Mouse (Mus musculus) left cerebral cortex, postnatal 10 days (tissue): ENCODE data around the gene Dtd1. TPM values are rescaled to one million over a fixed set of nuclear protein-coding genes. Genes with fewer than 3 reads are reported as not detected.
"Not testable (repeated sequence)": the region's sequence is repeated elsewhere in the genome, so short reads cannot be mapped to it uniquely, and the experiment has no call there.

Experiments used
- DNase-seq, 2 experiments: peaks; one replicate each; pipeline ENCODE4 v3.0.0; 2021 to 2022; ENCODE audit warnings: low spot score in 2 of 2, mixed read lengths in 1 of 2; ENCODE audit errors: extremely low spot score in 1 of 2
- intact Hi-C: fragments of 180-260 bp; cut with DNase I; formaldehyde crosslinking; loops from one replicate; pipeline ENCODE4 v1.15.1; 2025
- total RNA-seq, 2 experiments: library from RNA; stranded (reverse); gene quantifications; 2 replicates each; pipeline ENCODE4 v1.2.3; 2021

Gene Dtd1
- 10 to 100 TPM; 56.4 to 61.0 TPM for total RNA-seq

DNA sequence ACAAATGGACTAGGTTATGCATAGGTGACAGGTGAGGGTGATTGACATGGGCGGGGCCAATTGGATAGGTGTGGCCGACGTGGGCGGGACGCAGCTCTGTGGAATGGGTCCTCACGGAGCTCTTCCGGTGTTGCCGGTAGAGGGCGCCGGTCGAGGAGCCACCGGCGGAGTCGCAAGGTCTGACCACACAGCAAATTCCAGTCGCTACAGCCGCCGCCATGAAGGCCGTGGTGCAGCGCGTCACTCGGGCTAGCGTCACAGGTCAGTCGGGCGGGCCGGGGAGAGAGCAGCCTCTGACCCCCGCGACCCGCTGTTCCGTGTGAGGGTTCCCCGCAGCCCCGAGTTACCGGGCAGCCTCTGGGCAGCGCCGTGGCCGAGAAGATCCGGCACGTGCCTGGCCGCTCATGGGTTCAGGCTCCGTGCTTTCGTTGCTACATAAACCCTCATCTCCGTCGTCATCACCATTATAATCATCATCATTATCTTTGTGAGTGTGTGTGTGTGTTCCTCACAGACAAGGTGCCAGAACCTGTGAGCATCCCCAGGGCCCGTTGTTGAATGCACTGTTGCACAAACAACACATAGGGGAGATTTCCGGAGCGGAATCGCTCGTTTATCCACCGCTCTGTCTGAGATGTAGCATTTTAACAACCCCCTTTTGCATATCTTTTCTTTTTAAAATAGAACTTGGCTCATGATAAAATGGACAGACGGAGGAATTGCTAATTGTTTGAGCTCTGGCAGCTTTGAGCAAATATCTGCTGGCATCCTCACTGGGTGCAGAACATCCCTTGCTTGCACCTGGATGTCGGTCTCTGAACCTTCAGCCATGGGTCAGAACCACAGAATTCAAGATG lies at the start of gene Dtd1:
TSS of gene Dtd1 (plus strand) at position 67 of the 857 bp plus-strand sequence.
- intact Hi-C loops = no loop called here
- peak; percentile 83 to 92 for DNase-seq

DNA sequence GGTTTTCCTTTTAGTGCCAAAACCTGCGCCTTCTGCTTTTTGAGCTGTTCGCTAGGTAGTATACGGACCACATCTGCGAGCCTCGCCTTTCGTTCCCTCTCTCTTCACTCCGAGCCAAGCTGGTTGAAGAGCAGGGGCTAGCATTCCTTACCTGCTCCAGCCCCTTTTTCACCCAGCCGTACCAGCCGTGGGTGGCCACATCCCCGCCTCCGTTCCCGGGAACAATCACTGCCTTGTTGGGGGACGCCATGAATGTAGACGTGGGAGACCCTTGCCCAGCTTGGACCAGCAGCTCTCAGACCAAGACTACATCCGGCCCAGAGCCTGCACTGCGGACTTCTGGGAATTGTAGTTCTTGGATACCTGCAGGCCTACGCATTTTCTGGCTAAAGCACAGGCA lies 49.2 kb upstream of the Dtd1 start, which contains the start of gene Rbbp9:
TSS of gene Rbbp9 (minus strand) at position 341 of the 400 bp plus-strand sequence.
- intact Hi-C loops = no loop called here
- peak; percentile 66 to 77 for DNase-seq

DNA sequence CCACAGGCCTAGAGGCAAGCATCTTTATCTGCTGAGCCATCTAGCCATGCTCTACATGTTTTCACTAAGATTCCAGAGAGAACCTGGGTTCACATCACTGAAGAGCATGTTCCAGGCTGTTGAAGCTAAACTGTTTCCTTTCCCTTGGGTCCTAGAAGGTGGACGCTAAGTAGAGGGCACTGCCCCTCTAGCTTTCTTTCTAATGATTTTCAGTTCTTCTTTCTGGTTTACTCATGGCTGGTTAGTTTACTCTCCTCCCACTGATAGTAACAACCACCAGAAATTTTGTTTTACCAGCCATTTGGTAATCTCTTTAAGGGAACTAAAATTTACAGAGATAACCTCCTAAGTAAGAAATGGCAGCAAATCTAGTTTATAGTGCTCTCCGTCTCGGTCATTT lies 45.8 kb upstream of the Dtd1 start:
- no peak for DNase-seq
- intact Hi-C loops = no loop called here

DNA sequence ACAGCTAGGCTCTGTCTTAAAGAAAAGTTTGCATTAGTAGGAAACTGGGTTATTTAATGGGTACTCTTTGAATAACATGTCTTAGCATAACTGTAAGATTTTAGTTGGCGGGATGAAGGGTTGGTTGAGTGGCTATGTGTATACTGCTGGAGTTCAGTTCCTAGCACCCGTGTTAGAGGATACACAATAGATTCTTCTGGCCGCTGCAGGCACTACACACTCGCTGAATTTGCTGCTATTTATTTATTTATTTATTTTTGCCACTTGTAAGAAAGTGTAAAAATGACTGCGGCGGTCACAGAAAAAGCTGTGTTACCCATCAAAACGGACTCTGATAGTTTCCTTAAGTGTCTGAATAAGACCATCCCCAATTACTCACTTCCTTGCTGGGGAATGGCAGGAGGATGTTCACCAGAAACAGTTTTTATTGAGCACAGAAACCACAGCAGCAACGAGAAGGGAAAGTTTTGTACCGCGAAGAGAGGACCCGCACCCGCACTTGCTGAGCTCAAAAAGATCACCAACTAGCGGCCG lies 44.3 kb upstream of the Dtd1 start:
- intact Hi-C loops = no loop called here
- DNase-seq = no peak

DNA sequence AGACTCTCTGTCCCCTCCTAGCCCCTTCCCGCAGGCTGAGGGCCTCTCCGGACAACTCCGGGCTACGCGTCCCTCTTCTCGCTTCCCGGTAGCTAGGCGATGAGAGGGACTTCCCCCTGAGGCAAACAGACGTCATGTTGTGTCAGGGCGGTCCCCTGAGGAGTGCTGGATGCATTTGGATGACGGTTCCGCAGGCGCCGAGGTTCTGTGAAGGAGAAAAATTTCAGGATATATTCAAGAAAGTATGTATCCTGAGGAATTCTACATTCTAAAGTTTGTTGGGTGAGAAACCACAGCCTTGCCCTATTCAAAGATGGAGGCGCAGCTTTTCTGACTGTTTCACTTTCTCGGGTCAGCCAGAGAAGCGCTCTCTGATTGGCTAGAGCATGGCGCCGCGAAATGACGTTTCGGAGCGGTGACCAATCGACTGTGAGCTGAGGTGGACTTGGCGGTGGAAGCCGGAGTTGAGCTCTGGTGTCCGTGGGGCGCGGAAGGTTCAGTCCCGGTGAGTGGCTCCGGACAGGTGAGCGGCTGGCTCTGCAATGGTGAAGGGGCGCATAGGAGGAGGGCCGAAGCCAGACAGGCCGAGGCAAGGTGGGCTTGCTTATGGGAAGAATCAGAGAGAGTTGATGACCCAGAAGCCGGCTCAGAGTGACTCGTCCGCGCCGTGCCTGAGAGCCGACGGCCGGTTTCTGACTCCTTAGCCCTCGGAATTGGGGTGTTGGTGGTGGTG lies 43.7 kb upstream of the Dtd1 start, which contains the start of gene Sec23b:
TSS of gene Sec23b (plus strand) at position 410 of the 733 bp plus-strand sequence.
- intact Hi-C loops = no loop called here

DNA sequence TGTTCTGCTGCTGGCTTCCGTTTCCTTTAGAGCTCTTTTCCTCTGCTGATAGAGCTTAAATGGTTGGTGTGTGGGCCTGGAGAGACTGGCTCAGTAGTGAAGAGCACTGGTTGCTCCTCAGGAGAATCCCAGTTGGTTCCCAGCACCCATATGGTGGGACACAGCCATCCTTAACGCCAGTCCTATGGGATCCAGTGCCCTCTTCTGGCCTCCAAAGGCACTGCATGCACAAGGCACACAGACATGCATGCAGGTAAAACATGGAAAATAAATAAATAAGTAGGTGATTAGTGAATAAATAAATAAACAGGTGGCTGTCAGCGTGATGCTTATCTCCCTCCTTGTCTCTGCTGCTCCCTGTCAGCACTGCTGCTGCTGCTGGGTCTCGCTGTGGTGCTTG lies 11.0 kb upstream of the Dtd1 start:
- no peak for DNase-seq
- intact Hi-C loops = no loop called here

More for the DNA sequence above, 43.7 kb upstream of the Dtd1 start, which contains the start of gene Sec23b:
- DNase-seq = peak; percentile 96 to 98

DNA sequence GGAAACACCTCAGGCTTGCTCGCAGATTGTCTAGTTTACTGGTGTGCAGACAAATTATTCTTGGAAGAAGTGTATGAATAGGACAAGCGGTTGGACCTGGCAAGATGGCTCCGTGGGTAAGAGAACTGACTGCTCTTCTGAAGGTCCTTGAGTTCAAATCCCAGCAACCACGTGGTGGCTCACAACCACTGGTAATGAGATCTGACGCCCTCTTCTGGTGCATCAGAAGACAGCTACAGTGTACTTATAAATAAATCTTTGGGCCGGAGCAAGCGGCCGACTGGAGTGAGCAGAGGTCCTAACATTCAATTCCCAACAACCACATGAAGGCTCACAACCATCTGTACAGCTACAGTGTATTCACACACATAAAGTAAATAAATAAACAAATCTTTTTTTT lies 6.7 kb upstream of the Dtd1 start:
- DNase-seq, intact Hi-C loops: not testable (repeated sequence)

DNA sequence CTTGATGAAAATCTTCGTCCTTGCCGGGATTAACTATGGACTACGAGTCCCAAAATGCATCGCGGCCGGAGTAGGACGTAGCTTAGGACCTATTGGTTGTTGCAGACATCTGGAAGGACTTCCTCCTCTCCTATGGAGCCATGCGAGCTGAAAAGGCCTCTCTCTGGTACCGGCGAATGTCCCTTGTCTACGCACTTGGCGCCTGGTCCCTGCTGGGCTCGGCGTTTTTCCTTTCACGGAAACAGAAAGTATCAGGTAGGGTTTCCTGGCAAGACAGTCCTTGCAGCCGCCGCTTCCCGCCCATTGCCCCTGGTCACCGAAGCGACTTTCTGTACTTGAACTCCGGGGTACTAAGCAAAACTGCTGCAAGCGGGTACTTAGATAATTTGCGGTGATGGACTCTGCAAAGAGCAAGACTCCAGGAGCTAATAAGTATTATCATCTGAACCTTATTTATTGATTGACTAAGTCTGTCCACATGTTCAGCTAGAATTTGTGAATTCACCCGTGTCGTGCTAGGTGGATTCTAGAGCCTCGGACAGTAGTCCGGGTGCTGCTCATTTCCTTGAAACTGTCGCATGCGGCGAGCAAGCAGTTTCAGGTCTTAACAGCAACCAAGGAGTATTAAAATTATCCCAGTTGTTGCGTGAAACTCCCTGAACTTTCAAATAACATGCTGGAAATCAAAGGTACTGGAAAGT lies 5.6 kb upstream of the Dtd1 start, which contains the start of gene Smim26:
TSS of gene Smim26 (plus strand) at position 104 of the 701 bp plus-strand sequence.
- peak; percentile 80 to 83 for DNase-seq
- intact Hi-C loops = no loop called here

DNA sequence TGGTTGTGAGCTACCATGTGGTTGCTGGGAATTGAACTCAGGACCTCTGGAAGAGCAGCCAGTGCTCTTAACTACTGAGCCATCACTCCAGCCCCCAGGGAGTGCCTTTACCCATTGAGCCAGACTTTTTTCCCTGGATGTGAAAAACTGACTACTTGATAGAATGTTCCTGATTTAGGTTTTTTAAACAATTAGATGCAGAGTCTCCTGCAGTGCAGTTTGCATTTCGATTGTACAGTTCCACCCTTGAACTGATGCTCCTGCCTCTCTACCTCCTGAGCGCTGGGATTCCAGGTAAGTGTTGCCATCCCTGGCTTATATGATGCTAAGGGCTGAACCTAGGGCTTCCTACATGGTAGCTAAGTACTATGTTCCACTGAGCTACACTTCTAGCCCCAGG lies 1.7 kb upstream of the Dtd1 start:
- DNase-seq = no peak
- intact Hi-C loops = no loop called here

DNA sequence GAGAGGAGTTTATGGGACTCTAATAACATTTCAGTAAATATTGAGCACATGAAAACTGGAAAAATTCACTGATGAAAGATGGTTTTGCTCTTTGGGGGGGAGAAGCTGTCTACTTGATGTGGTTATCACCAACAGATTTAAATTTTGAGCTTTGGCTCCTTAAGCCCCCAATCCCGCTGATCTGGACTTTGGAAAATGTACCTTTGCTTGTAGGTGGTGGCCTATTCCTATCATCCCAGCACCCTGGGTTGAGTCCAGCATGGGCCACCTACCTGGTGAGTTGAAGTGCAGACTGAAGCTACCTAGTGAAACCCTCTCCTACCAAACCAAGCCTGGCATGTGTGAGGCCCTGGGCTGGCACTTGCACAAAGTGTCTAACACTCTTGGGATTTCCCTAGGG lies 1.9 kb downstream of the Dtd1 start:
- intact Hi-C loops = no loop called here
- DNase-seq = no peak

DNA sequence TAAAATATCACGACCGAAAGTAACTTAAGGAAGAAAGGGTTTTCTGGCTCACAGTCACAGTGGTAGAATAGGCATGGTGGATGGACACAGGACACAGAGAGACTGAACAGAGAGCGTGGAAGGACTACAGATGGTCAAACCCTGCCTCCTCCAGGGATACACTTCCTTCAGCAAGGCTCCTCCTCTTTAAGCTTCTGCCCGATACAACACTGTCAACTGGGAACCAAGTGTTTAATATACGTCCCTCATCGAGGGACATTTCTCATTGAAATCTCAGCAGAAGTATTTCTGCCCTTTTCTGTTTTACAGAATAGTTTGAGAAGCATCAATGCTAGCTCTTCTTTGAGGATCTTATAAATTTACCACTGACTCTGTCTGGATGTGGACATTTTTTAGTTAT lies 14.3 kb downstream of the Dtd1 start:
- no peak for DNase-seq
- intact Hi-C loops = no loop called here

DNA sequence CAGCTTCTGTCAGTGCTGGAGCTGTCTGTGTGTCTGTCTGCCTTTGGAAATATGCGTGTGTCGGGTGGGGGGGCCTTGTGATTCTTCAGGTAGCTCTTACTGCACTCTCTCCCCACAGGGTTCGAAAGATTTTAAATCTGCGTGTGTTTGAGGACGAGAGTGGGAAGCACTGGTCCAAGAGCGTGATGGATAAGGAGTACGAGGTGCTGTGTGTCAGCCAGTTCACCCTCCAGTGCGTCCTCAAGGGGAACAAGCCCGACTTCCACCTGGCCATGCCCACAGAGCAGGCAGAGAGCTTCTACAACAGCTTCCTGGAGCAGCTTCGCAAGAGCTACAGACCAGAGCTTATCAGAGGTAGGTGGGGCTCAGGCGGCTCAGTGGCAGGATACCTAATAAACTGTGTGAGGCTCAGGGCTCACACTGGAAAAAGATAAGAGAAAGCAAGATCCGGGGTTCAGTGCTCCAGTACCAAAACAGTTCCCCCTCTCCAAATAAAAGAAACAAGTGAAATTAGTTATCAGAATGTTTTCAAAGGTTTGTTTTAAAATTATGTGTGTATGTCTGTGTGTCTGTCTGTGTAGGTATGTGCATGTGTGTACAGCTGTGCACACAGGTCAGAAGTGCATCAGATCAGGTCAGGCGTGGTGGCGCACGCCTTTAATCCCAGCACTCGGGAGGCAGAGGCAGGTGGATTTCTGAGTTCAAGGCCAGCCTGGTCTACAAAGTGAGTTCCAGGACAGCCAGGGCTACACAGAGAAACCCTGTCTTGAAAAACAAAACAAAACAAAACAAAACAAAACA lies 17.6 kb downstream of the Dtd1 start:
- intact Hi-C loops = no loop called here
- DNase-seq = no peak

DNA sequence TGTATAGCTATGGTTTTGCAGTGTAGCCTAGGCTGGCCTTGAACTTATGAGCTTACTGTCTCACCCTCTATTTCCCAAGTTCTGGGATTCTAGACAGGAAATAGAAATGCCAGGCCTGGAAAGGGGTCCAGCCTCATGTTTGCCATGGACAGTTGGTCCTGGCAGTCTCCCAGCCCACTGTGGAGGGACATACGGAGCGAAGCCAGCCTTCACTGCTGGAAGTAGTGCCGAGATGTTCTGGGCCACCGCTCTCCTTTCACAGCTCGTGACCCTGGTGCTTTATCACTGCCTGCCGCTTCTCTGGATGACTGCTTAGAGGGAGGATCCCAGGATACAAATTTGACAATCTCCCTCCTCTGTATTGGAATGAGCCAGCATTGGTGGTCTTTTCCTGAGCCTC lies 21.8 kb downstream of the Dtd1 start:
- intact Hi-C loops = no loop called here
- DNase-seq = no peak

DNA sequence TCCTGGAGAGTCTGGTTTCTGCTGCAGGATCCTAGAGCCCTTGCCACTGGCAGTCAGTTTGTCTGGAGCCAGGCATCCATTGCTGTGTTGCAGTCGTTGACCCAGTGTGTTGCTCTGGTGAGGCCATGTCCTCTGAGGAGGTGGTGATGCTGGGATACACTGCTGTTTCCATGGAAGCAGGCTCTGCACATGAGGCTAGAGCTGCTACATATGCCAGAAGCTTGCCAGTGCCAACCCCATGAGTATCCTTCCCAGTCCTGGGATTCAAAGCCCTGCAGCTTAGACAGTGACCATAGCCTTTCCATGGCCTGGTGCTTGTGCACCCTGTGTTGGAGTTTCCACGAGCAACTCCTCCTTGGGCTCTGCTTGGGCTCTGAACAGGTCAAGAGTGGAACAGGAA lies 33.9 kb downstream of the Dtd1 start:
- no peak for DNase-seq
- intact Hi-C loops = loop anchor here (10.0 kb wide), 1 partner anchor 251 kb away; no protein-coding TSS in a partner anchor

DNA sequence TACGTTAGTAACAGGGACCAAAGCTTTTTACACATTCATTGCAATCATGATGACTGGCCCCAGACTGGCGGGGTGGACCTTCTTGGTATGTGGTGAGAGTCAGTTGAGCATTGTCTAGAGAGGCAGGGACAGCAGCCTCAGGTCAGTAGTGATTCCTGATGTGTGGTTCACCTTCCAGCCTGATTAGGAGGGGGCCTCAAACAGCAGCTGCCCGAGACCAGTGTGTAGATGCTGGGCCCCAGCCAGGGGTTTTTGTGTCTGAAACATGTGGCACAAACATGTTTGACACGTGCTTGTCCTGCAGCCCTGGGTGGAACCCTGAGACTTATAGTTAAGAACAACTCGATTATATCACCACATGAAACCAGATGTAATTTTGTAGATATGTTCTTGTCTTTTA lies 34.5 kb downstream of the Dtd1 start:
- no peak for DNase-seq
- intact Hi-C loops = loop anchor here (10.0 kb wide), 1 partner anchor 251 kb away; no protein-coding TSS in a partner anchor

DNA sequence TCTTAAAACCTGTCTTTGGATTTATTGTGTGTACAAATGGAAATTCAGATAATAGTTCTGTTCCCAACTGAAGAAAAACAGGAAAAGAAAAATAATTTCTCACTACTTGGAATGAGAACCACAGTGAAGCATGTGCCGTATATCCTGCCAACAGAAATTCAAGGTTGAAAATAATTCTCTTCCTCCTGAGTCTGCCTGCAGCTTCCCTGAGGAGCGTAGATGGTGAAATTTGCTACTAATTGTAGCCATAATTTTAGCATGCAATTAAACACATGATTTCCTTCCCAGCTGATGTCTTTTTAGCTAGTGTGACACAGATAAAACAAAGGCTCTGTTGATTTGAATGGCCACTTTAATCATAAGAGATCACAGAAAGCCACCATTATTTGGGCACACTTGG lies 35.0 kb downstream of the Dtd1 start:
- no peak for DNase-seq
- intact Hi-C loops = loop anchor here (5.0 to 10.0 kb wide), 2 partner anchors 250 to 953 kb away; no protein-coding TSS in a partner anchor

DNA sequence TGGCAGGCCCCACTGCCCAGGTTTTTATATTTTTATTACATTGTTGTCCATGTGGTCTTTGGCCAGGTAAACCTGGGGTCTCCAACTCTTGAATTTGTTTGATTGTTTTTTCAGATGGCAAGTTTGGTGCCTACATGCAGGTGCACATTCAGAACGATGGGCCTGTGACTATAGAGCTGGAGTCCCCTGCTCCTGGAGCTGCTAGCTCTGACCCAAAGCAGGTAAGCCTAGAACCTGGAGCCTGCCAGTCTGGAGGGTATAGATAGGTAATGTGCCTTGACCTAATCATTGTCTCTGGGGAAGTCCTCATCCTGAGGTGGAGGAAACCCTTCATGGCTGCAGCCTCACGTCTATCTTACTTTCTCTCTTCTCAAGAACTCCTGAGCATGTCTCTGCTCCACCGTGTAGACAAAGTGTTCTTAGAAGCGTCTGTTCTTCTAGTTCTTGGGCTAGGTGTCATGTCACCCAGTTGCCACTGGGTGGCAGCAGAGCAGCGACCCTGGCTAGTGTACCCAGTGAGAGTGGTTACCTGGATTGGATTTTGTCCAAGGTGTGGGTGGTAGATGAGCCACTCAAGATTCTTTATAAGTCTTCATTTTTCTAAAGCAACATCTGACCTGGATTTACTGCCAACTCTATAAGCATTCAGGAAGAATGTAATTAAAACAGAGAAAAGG lies 36.1 kb downstream of the Dtd1 start:
- DNase-seq = peak; percentile 66 to 79
- intact Hi-C loops = loop anchor here (5.0 to 10.0 kb wide), 2 partner anchors 249 to 952 kb away; no protein-coding TSS in a partner anchor
